Mouse (Mus musculus): ENCODE data around the gene Dhdh. TPM values are rescaled to one million over a fixed set of nuclear protein-coding genes. Genes with fewer than 3 reads are reported as not detected.
A peak's percentile ranks its signal among the peaks of the same experiment; 100 is the strongest.
"Not testable (repeated sequence)": the region's sequence is repeated elsewhere in the genome, so short reads cannot be mapped to it uniquely, and the experiment has no call there.

Gene Dhdh
- polyA plus RNA-seq (2012; rRNA removed), result 3.0 and 3.4 TPM in 2 replicates

DNA sequence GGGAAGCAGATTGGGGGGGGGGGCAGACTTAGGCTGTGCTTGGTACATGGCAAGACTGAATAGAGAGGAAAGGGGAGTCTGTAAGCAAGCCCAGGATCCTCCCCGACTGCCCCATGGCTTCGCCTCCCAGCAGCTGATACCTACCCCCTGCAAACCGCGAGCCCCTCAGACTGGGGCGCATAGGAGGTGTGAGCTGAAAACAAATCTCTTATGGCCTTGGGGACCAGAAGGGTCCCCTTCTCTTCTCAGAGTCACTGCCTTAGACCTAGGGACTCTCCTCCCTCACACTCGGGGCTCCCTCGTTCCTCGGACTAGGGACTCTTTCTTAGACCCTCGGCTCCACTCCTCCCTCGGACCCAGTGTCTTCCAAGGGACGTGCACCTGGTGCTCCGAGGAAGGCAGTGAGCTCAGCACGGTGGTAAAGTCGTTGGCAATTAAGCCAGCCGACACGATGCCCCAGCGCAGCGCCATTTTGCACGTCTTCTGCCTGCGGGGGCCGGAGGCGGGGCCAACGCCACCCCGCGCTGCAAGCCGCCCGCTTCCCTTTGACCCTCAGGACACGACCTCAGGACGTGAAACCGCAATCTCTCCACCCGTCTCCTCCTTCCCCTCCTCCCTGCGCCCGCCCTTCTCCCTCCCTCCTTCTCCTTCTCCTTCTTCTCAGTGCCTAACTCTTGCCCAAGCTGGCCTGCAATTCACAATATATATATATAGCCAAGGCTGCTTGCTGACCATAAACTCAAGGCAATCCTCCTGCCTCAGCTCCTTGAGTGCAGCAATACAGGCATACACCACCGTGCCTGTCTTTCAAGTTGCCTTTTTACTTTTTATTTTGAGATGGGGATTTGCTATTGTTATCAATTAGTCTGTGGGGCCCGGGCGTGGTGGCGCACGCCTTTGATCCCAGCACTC lies at the start of gene Dhdh:
Gene Dhdh, minus strand, starts transcription at position 513 of the 912 bp plus-strand sequence.
- H3K27ac ChIP-seq (ENCODE audit: control insufficient read depth, insufficient read depth, low read depth, low read length), result peak within 1 kb of the TSS; percentile 70
- peaks cover 2% of the 10 kb centered on the region for H3K4me1 ChIP-seq (ENCODE audit: control insufficient read depth, insufficient read depth, low read length)
- peak within 1 kb of the TSS; percentile 84 for H3K4me3 ChIP-seq (ENCODE audit: control insufficient read depth, low read depth, low read length)
- no peaks in the 10 kb centered on the region for H3K36me3 ChIP-seq (ENCODE audit: control insufficient read depth, insufficient read depth, low read length)
- H3K27me3 ChIP-seq (ENCODE audit: control insufficient read depth, insufficient read depth, low read length), result no peaks in the 10 kb centered on the region
- TF ChIP-seq CTCF (IDR thresholded peaks at IDR 0.05; ENCODE audit: control insufficient read depth, insufficient read depth, insufficient replicate concordance, low read depth, low read length) (no peak), POLR2A (IDR thresholded peaks at IDR 0.05; ENCODE audit: control insufficient read depth, low read depth, low read length) (peak; percentile 63; the same call in 1 of the 2 replicates)

DNA sequence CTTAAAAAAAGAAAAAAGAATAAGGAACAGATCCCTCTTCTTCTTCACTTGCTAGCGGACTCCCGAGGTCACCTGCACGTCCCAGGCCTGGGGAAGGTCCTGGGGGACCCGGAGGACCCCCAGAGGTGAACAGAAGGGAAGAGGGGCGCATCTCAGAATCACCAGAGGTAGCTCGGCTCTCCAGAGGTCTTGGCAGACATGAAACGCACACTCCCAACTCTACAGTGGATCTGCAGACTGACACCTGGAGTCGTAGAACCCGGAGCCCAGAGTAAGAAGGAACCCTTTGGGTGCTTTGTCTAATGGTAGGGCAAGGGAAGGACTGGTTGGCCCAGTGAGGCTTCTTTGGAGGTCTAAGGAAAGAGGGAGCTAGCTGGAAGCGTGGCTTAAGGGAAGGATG lies 49.0 kb upstream of the Dhdh start:
- Histone ChIP-seq H3K4me3 (ENCODE audit: control insufficient read depth, low read depth, low read length) (no peak overlapping the region), H3K36me3 (ENCODE audit: control insufficient read depth, insufficient read depth, low read length) (no peaks in the 10 kb centered on the region), H3K27ac (ENCODE audit: control insufficient read depth, insufficient read depth, low read depth, low read length) (no peak overlapping the region), H3K27me3 (ENCODE audit: control insufficient read depth, insufficient read depth, low read length) (no peaks in the 10 kb centered on the region), H3K4me1 (ENCODE audit: control insufficient read depth, insufficient read depth, low read length) (peaks cover 3% of the 10 kb centered on the region)
- TF ChIP-seq CTCF (IDR thresholded peaks at IDR 0.05; ENCODE audit: control insufficient read depth, insufficient read depth, insufficient replicate concordance, low read depth, low read length) (no peak), POLR2A (IDR thresholded peaks at IDR 0.05; ENCODE audit: control insufficient read depth, low read depth, low read length) (no peak)

DNA sequence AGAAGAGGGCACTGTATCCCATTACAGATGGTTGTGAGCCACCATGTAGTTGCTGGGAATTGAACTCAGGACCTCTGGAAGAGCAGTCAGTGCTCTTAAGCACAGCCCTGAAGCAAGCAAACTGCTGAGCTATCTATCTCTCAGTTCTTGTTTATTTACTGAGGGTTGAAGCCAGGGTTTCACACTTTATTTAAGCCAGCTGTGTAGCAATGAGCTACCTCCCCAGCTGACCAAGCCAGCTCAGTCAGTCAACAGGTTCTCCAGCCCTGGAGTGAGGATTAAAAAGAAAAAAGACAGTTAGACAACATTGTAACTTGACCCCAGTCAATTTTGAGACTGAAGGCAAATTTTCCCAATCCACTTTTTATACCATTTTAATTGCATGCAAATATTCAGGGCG lies 47.1 kb upstream of the Dhdh start:
- H3K4me1 ChIP-seq (ENCODE audit: control insufficient read depth, insufficient read depth, low read length), result no peaks in the 10 kb centered on the region; the same call in 1 of the 2 replicates
- H3K27ac ChIP-seq (ENCODE audit: control insufficient read depth, insufficient read depth, low read depth, low read length), result no peak overlapping the region
- H3K27me3 ChIP-seq (ENCODE audit: control insufficient read depth, insufficient read depth, low read length), result no peaks in the 10 kb centered on the region
- TF ChIP-seq CTCF (IDR thresholded peaks at IDR 0.05; ENCODE audit: control insufficient read depth, insufficient read depth, insufficient replicate concordance, low read depth, low read length) (no peak), POLR2A (IDR thresholded peaks at IDR 0.05; ENCODE audit: control insufficient read depth, low read depth, low read length) (no peak)
- no peak overlapping the region for H3K4me3 ChIP-seq (ENCODE audit: control insufficient read depth, low read depth, low read length)
- no peaks in the 10 kb centered on the region for H3K36me3 ChIP-seq (ENCODE audit: control insufficient read depth, insufficient read depth, low read length)

DNA sequence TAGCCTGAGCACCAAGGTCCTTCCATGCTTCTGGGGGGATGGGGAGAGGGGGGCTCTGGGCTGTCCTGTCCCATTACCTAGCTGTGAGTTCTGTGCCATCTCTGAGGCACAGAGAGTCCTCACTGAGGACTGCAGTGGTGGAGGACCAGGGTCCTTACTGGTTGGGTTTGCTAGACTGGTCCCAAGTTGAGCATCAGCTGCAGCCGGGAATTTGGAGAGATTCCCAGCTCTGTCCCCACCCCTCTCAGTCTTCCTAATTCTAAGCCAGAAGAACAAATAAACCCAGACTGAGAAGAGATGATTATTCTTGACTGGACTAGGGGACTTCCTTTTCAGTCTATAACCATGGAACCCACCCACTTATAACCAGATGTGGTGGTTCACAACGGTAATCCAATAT lies 42.0 kb upstream of the Dhdh start:
- no peak overlapping the region for H3K27ac ChIP-seq (ENCODE audit: control insufficient read depth, insufficient read depth, low read depth, low read length)
- peaks cover 6% of the 10 kb centered on the region for H3K4me1 ChIP-seq (ENCODE audit: control insufficient read depth, insufficient read depth, low read length)
- no peaks in the 10 kb centered on the region for H3K36me3 ChIP-seq (ENCODE audit: control insufficient read depth, insufficient read depth, low read length)
- H3K4me3 ChIP-seq (ENCODE audit: control insufficient read depth, low read depth, low read length), result no peak overlapping the region
- H3K27me3 ChIP-seq (ENCODE audit: control insufficient read depth, insufficient read depth, low read length), result no peaks in the 10 kb centered on the region
- TF ChIP-seq CTCF (IDR thresholded peaks at IDR 0.05; ENCODE audit: control insufficient read depth, insufficient read depth, insufficient replicate concordance, low read depth, low read length) (no peak), POLR2A (IDR thresholded peaks at IDR 0.05; ENCODE audit: control insufficient read depth, low read depth, low read length) (no peak)

DNA sequence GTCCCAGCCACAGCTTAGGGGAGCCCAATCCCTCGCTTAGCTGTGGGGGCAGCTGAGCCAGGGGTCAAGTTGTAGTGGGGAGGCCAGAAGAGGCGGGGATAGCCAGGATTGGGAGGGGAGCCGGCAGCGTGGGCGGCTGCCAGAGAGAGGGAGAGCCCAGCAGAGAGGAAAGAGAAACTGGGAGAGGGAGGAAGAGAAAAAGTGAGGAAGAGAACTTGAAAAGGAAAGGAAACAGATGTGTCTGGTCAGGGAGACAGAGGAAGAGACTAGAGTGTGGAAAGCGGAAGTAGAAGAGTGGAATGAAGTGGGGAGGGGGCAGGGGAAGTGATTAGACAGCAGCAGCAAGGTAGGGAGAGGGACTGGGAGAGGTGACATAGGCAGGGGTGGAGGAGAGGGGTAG lies 40.9 kb upstream of the Dhdh start:
- TF ChIP-seq CTCF (IDR thresholded peaks at IDR 0.05; ENCODE audit: control insufficient read depth, insufficient read depth, insufficient replicate concordance, low read depth, low read length) (no peak), POLR2A (IDR thresholded peaks at IDR 0.05; ENCODE audit: control insufficient read depth, low read depth, low read length) (no peak)
- H3K4me3 ChIP-seq (ENCODE audit: control insufficient read depth, low read depth, low read length), result no peak overlapping the region
- H3K27me3 ChIP-seq (ENCODE audit: control insufficient read depth, insufficient read depth, low read length), result no peaks in the 10 kb centered on the region
- peaks cover 11% of the 10 kb centered on the region for H3K4me1 ChIP-seq (ENCODE audit: control insufficient read depth, insufficient read depth, low read length)
- no peak overlapping the region for H3K27ac ChIP-seq (ENCODE audit: control insufficient read depth, insufficient read depth, low read depth, low read length)
- H3K36me3 ChIP-seq (ENCODE audit: control insufficient read depth, insufficient read depth, low read length), result no peaks in the 10 kb centered on the region

DNA sequence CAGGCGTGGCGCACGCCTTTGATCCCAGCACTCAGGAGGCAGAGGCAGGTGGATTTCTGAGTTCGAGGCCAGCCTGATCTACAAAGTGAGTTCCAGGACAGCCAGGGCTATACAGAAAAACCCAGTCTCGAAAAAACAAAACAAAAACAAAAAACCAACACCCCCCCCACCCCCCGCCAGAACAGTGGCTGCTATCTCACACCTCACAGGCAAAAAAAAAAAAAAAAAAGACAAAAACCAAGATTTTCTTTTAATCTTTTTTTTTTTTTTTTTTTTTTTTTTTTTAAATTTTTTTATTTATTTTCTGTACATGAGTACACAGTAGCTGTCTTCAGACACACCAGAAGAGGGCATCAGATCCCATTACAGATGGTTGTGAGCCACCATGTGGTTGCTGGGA lies 38.6 kb upstream of the Dhdh start:
- H3K4me1 ChIP-seq (ENCODE audit: control insufficient read depth, insufficient read depth, low read length), result peaks cover 16% of the 10 kb centered on the region
- H3K4me3 ChIP-seq (ENCODE audit: control insufficient read depth, low read depth, low read length); H3K27me3 ChIP-seq (ENCODE audit: control insufficient read depth, insufficient read depth, low read length); H3K36me3 ChIP-seq (ENCODE audit: control insufficient read depth, insufficient read depth, low read length); H3K27ac ChIP-seq (ENCODE audit: control insufficient read depth, insufficient read depth, low read depth, low read length): not testable (repeated sequence)

DNA sequence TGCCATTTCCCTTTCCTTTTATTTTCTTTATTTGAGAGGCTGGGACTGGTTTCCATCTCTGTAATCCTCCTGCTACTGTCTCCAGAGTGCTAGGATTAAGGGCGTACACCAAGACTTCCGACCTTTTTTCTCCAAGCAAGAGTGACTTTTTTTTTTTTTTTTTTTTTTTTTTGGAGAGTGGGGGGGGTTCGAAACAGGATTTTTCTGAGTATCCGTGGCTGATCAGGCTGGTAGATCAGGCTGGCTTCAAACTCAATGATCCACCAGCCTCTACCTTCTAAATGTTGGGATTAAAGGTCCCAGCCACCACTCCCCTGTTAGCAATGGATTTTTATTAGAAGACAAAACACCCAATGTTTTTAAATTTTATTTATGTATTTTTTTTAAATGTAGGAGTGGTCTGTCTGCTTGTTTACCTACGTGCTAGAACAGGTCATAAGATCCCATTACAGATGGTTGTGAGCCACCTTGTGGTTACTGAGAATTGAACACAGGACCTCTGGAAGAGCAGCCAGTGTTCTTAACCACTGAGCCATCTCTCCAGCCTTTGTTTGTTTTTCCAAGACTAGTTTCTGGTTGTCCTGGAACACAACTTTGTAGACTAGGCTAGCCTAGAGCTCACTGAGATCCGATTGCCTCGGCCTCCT lies 38.0 kb upstream of the Dhdh start:
- H3K4me1 ChIP-seq (ENCODE audit: control insufficient read depth, insufficient read depth, low read length), result peaks cover 16% of the 10 kb centered on the region
- peak overlapping the region; percentile 92 for H3K4me3 ChIP-seq (ENCODE audit: control insufficient read depth, low read depth, low read length)
- H3K27ac ChIP-seq (ENCODE audit: control insufficient read depth, insufficient read depth, low read depth, low read length), result peak overlapping the region; percentile 88
- H3K36me3 ChIP-seq (ENCODE audit: control insufficient read depth, insufficient read depth, low read length), result no peaks in the 10 kb centered on the region
- H3K27me3 ChIP-seq (ENCODE audit: control insufficient read depth, insufficient read depth, low read length), result no peaks in the 10 kb centered on the region
- TF ChIP-seq POLR2A (IDR thresholded peaks at IDR 0.05; ENCODE audit: control insufficient read depth, low read depth, low read length), result no peak
- no peak for TF ChIP-seq CTCF (IDR thresholded peaks at IDR 0.05; ENCODE audit: control insufficient read depth, insufficient read depth, insufficient replicate concordance, low read depth, low read length)
